Mouse (Mus musculus) MEL (cell line): ENCODE results near the gene Ifitm6.
"Not testable (repeated sequence)": the region's sequence is repeated elsewhere in the genome, so short reads cannot be mapped to it uniquely, and the experiment has no call there.

Experiments
- CTCF ChIP-seq, 3 experiments: IDR thresholded peaks in 2 of 3; conservative IDR thresholded peaks in 1 of 3; 2 replicates each; pipeline ENCODE4 v1.5.1; 2011 to 2012; ENCODE audit warnings: low read length in 3 of 3, low read depth in 2 of 3, mild to moderate bottlenecking in 2 of 3, improper control_type of control experiment in 1 of 3, inconsistent platforms in 1 of 3, mixed read lengths in 1 of 3, moderate library complexity in 1 of 3; ENCODE audit not compliant: control insufficient read depth in 1 of 3, insufficient read depth in 1 of 3, poor library complexity in 1 of 3, severe bottlenecking in 1 of 3
- EP300 ChIP-seq, 2 experiments: IDR thresholded peaks; 2 replicates each; pipeline ENCODE4 v1.6.1; 2011; ENCODE audit warnings: improper control_type of control experiment in 2 of 2, low read length in 2 of 2, low read depth in 1 of 2, mild to moderate bottlenecking in 1 of 2
- ETS1 ChIP-seq: IDR thresholded peaks from 2 replicates; pipeline ENCODE4 v1.6.1; 2012; ENCODE audit warnings: low read depth, mild to moderate bottlenecking, inconsistent platforms, low read length, improper control_type of control experiment, moderate library complexity
- MAFK ChIP-seq: IDR thresholded peaks from 2 replicates; pipeline ENCODE4 v1.6.1; 2011; ENCODE audit warnings: low read depth, mild to moderate bottlenecking, low read length, improper control_type of control experiment, borderline replicate concordance
- MAX ChIP-seq: IDR thresholded peaks from 2 replicates; pipeline ENCODE4 v1.6.1; 2011; ENCODE audit warnings: low read length, improper control_type of control experiment
- TCF12 ChIP-seq: IDR thresholded peaks from 2 replicates; pipeline ENCODE4 v1.6.1; 2014; ENCODE audit warnings: low read depth, mild to moderate bottlenecking, inconsistent platforms, low read length, improper control_type of control experiment, moderate library complexity

DNA sequence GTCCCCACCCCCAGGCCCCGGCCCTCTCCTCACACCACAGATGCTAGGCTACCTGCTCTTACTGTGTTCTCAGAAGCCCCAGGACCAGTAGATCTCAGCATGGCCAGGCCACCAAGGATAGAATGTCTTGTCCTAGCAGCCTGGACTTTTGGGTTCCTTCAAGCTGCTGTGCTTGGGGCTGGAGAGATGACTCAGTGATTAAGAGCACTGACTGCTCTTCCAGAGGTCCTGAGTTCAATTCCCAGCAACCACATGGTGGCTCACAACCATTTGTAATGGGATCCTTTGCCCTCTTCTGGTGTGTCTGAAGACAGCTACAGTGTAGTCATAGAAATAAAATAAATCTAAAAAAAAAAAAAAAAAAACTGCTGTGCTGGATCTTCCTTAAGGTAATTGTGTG lies at the start of gene Ifitm6:
- not testable (repeated sequence) for TF ChIP-seq MAFK; TCF12; EP300 (IDR thresholded peaks at IDR 0.05; ENCODE audit: low read depth in 1 of 2, low read length in 2 of 2); CTCF (IDR thresholded peaks at IDR 0.05 in 2 of 3, conservative IDR thresholded peaks at IDR 0.05 in 1 of 3; ENCODE audit: control insufficient read depth in 1 of 3, insufficient read depth in 1 of 3, low read depth in 2 of 3, low read length in 3 of 3, poor library complexity in 1 of 3, severe bottlenecking in 1 of 3); ETS1; MAX
